Mouse (Mus musculus): Measurements from ENCODE around the gene Nab1. TPM values are rescaled to one million over a fixed set of nuclear protein-coding genes. Genes with fewer than 3 reads are reported as not detected.

Nab1 gene
- total RNA-seq, 2 experiments from 2014 or later, result 37.3 to 41.6 TPM

Other genes with a start within 250 kb of the Nab1 start
- gene Nemp2, start 130.0 kb upstream of the Nab1 start, total RNA-seq (2021), result 1 to 10 TPM; 3.5 to 3.9 TPM
- 10 to 100 TPM; 83.3 to 84.2 TPM for gene Mfsd6, start 226.8 kb upstream of the Nab1 start, total RNA-seq (2021)

Data from left cerebral cortex, adult 18-20 months (tissue).